Mouse (Mus musculus): Measurements from ENCODE around the gene Mt4. TPM values are rescaled to one million over a fixed set of nuclear protein-coding genes. Genes with fewer than 3 reads are reported as not detected.

Mt4 gene
- total and polyA plus RNA-seq, 3 experiments, result not detected

- no peaks in the 10 kb centered on the region for H3K27me3 ChIP-seq (ENCODE audit: control insufficient read depth in 1 of 2, insufficient read depth in 2 of 2, low read length in 2 of 2)
- peak; percentile 57 for DNase-seq (ENCODE audit: low read depth, low spot score)
These were observed 36.9 kb downstream of the Mt4 start for GRCm38 (mm10) chr8:94173848-94174403.

GRCm38 (mm10) chr8:94174619-94175213 is 37.7 kb downstream of the Mt4 start:
- Histone ChIP-seq H3K27me3 (ENCODE audit: control insufficient read depth in 1 of 2, insufficient read depth in 2 of 2, low read length in 2 of 2) (no peaks in the 10 kb centered on the region), H3K36me3 (ENCODE audit: control insufficient read depth in 1 of 2, insufficient read depth in 2 of 2, low read length in 2 of 2) (peaks cover 0 to 26% of the 10 kb centered on the region in 2 experiments; a peak in 2 of 4 replicates), H3K9me3 (replicated peaks; ENCODE audit: insufficient read depth, low read length) (no peaks in the 10 kb centered on the region), H3K9ac (ENCODE audit: control insufficient read depth, low read depth, low read length, poor library complexity, severe bottlenecking) (peak overlapping the region; percentile 78), H3K79me2 (ENCODE audit: control insufficient read depth, insufficient read depth, low read length, poor library complexity) (peaks cover 28% of the 10 kb centered on the region), H3K4me1 (ENCODE audit: control insufficient read depth in 1 of 2, insufficient read depth in 2 of 2, low read length in 2 of 2) (peaks cover 11 to 35% of the 10 kb centered on the region in 2 experiments), H3K27ac (ENCODE audit: control insufficient read depth, low read depth, low read length) (peak overlapping the region; percentile 14; the same call in 1 of the 2 replicates), H3K4me3 (ENCODE audit: control insufficient read depth in 1 of 2, insufficient read depth in 1 of 2, low read depth in 2 of 2, low read length in 2 of 2) (peak overlapping the region in 1 of 2 experiments; percentile 74; a peak in 2 of 4 replicates)
- DNase-seq (ENCODE audit: low read depth, low spot score), result peak; percentile 80
- TF ChIP-seq E2F4 (IDR thresholded peaks at IDR 0.05; ENCODE audit: borderline replicate concordance, low read depth, low read length) (no peak), CTCF (IDR thresholded peaks at IDR 0.05 in 2 of 3, conservative IDR thresholded peaks at IDR 0.05 in 1 of 3; ENCODE audit: control insufficient read depth in 1 of 3, insufficient read depth in 1 of 3, low read depth in 2 of 3, low read length in 3 of 3, poor library complexity in 1 of 3, severe bottlenecking in 1 of 3) (peak in 1 of 3 experiments; percentile 54; a peak in 3 of 6 replicates), SMC3 (IDR thresholded peaks at IDR 0.05; ENCODE audit: low read depth, low read length) (peak; percentile 38; the same call in 1 of the 2 replicates), MXI1 (IDR thresholded peaks at IDR 0.05; ENCODE audit: low read depth, low read length) (peak; percentile 39), USF2 (IDR thresholded peaks at IDR 0.05; ENCODE audit: borderline replicate concordance in 1 of 2, insufficient read depth in 1 of 2, low read depth in 1 of 2, low read length in 2 of 2) (no peak), POLR2A (IDR thresholded peaks at IDR 0.05; ENCODE audit: control insufficient read depth in 1 of 2, insufficient read depth in 1 of 2, low read depth in 1 of 2, low read length in 2 of 2, poor library complexity in 1 of 2) (peak in 1 of 2 experiments; percentile 31; a peak in 1 of 4 replicates), TAL1 (IDR thresholded peaks at IDR 0.05; ENCODE audit: low read length) (no peak), MAZ (IDR thresholded peaks at IDR 0.05; ENCODE audit: low read depth, low read length) (no peak), ELF1 (IDR thresholded peaks at IDR 0.05; ENCODE audit: low read depth, low read length) (no peak)

More at GRCm38 (mm10) chr8:94173848-94174403, 36.9 kb downstream of the Mt4 start:
- H3K4me1 ChIP-seq (ENCODE audit: control insufficient read depth in 1 of 2, insufficient read depth in 2 of 2, low read length in 2 of 2), result peaks cover 13 to 39% of the 10 kb centered on the region in 2 experiments
- H3K9ac ChIP-seq (ENCODE audit: control insufficient read depth, low read depth, low read length, poor library complexity, severe bottlenecking), result peak overlapping the region; percentile 78
- TF ChIP-seq NRF1 (IDR thresholded peaks at IDR 0.05; ENCODE audit: insufficient read depth, low read depth, low read length, poor library complexity, severe bottlenecking), result no peak
- TF ChIP-seq MAZ (IDR thresholded peaks at IDR 0.05; ENCODE audit: low read depth, low read length), result 0 out of 2 replicates have a peak, but pooled peaks have one; percentile 22
- TF ChIP-seq TAL1 (IDR thresholded peaks at IDR 0.05; ENCODE audit: low read length), result no peak
- TF ChIP-seq CHD2 (IDR thresholded peaks at IDR 0.05; ENCODE audit: low read length), result no peak
- TF ChIP-seq TCF12 (IDR thresholded peaks at IDR 0.05; ENCODE audit: low read depth, low read length), result no peak
- TF ChIP-seq TBP (IDR thresholded peaks at IDR 0.05; ENCODE audit: low read depth, low read length), result no peak
- peak in 2 of 3 experiments; percentile 23 to 36; a peak in 2 of 6 replicates for TF ChIP-seq CTCF (IDR thresholded peaks at IDR 0.05 in 2 of 3, conservative IDR thresholded peaks at IDR 0.05 in 1 of 3; ENCODE audit: control insufficient read depth in 1 of 3, insufficient read depth in 1 of 3, low read depth in 2 of 3, low read length in 3 of 3, poor library complexity in 1 of 3, severe bottlenecking in 1 of 3)
- TF ChIP-seq SIN3A (IDR thresholded peaks at IDR 0.05; ENCODE audit: low read length), result peak; percentile 31
- no peak for TF ChIP-seq NELFE (IDR thresholded peaks at IDR 0.05; ENCODE audit: low read depth, low read length)
- no peak for TF ChIP-seq GABPA (IDR thresholded peaks at IDR 0.05; ENCODE audit: low read depth, low read length)
- peak; percentile 21; the same call in 1 of the 2 replicates for TF ChIP-seq MAX (IDR thresholded peaks at IDR 0.05; ENCODE audit: low read length)
- peak; percentile 86 for TF ChIP-seq POLR2AphosphoS2 (IDR thresholded peaks at IDR 0.05; ENCODE audit: low read length)
- no peak for TF ChIP-seq ZC3H11A (IDR thresholded peaks at IDR 0.05; ENCODE audit: low read depth, low read length)
- no peak for TF ChIP-seq BHLHE40 (IDR thresholded peaks at IDR 0.05; ENCODE audit: borderline replicate concordance, low read depth, low read length)
- TF ChIP-seq POLR2AphosphoS5 (IDR thresholded peaks at IDR 0.05; ENCODE audit: borderline replicate concordance, low read depth, low read length), result no peak
- TF ChIP-seq JUND (IDR thresholded peaks at IDR 0.05; ENCODE audit: low read depth, low read length), result no peak
- no peak; the same call in 1 of the 2 replicates for TF ChIP-seq ZMIZ1 (IDR thresholded peaks at IDR 0.05; ENCODE audit: low read depth, low read length)
- TF ChIP-seq MAFK (IDR thresholded peaks at IDR 0.05; ENCODE audit: borderline replicate concordance, low read depth, low read length), result no peak
- TF ChIP-seq SMC3 (IDR thresholded peaks at IDR 0.05; ENCODE audit: low read depth, low read length), result 0 out of 2 replicates have a peak, but pooled peaks have one; percentile 2
- TF ChIP-seq ZKSCAN1 (IDR thresholded peaks at IDR 0.05; ENCODE audit: low read depth, low read length), result no peak
- TF ChIP-seq KAT2A (conservative IDR thresholded peaks at IDR 0.05; ENCODE audit: low read depth, low read length), result no peak
- 0 out of 2 replicates have a peak, but pooled peaks have one; percentile 53 for TF ChIP-seq CHD1 (IDR thresholded peaks at IDR 0.05; ENCODE audit: low read depth, low read length)
- TF ChIP-seq RAD21 (IDR thresholded peaks at IDR 0.05; ENCODE audit: low read depth, low read length), result no peak
- no peak for TF ChIP-seq MXI1 (IDR thresholded peaks at IDR 0.05; ENCODE audit: low read depth, low read length)
- no peak for TF ChIP-seq MEF2A (IDR thresholded peaks at IDR 0.05; ENCODE audit: extremely low read depth, insufficient replicate concordance, low read depth, low read length, poor library complexity, severe bottlenecking)
- TF ChIP-seq USF2 (IDR thresholded peaks at IDR 0.05; ENCODE audit: borderline replicate concordance in 1 of 2, insufficient read depth in 1 of 2, low read depth in 1 of 2, low read length in 2 of 2), result no peak
- TF ChIP-seq GATA1 (IDR thresholded peaks at IDR 0.05; ENCODE audit: low read depth, low read length), result no peak
- no peak for TF ChIP-seq ZNF384 (IDR thresholded peaks at IDR 0.05; ENCODE audit: low read depth, low read length)
- 0 out of 2 replicates have a peak, but pooled peaks have one; percentile 18 for TF ChIP-seq ETS1 (IDR thresholded peaks at IDR 0.05; ENCODE audit: low read depth, low read length)
- 0 out of 2 replicates have a peak, but pooled peaks have one; percentile 22 for TF ChIP-seq HCFC1 (IDR thresholded peaks at IDR 0.05; ENCODE audit: low read depth, low read length)
- no peak for TF ChIP-seq E2F4 (IDR thresholded peaks at IDR 0.05; ENCODE audit: borderline replicate concordance, low read depth, low read length)
- TF ChIP-seq MYC (IDR thresholded peaks at IDR 0.05; ENCODE audit: low read depth, low read length), result peak; percentile 76; the same call in 1 of the 2 replicates
- TF ChIP-seq POLR2A (IDR thresholded peaks at IDR 0.05; ENCODE audit: control insufficient read depth in 1 of 2, insufficient read depth in 1 of 2, low read depth in 1 of 2, low read length in 2 of 2, poor library complexity in 1 of 2), result peak in 1 of 2 experiments; percentile 55; a peak in 1 of 4 replicates
- no peak for TF ChIP-seq USF1 (IDR thresholded peaks at IDR 0.05; ENCODE audit: low read depth, low read length)
- no peak for TF ChIP-seq MYB (IDR thresholded peaks at IDR 0.05; ENCODE audit: low read depth, low read length)
- no peak for TF ChIP-seq EP300 (IDR thresholded peaks at IDR 0.05; ENCODE audit: low read depth in 1 of 2, low read length in 2 of 2)
- no peak for TF ChIP-seq RCOR1 (IDR thresholded peaks at IDR 0.05; ENCODE audit: low read depth, low read length)
- H3K9me3 ChIP-seq (replicated peaks; ENCODE audit: insufficient read depth, low read length), result no peaks in the 10 kb centered on the region
- H3K79me2 ChIP-seq (ENCODE audit: control insufficient read depth, insufficient read depth, low read length, poor library complexity), result peaks cover 21% of the 10 kb centered on the region
- H3K36me3 ChIP-seq (ENCODE audit: control insufficient read depth in 1 of 2, insufficient read depth in 2 of 2, low read length in 2 of 2), result peaks cover 0 to 31% of the 10 kb centered on the region in 2 experiments; a peak in 2 of 4 replicates
- H3K4me3 ChIP-seq (ENCODE audit: control insufficient read depth in 1 of 2, insufficient read depth in 1 of 2, low read depth in 2 of 2, low read length in 2 of 2), result peak overlapping the region; percentile 74
- peak overlapping the region; percentile 88 for H3K27ac ChIP-seq (ENCODE audit: control insufficient read depth, low read depth, low read length)

Data from MEL (cell line).